Mouse (Mus musculus) midbrain, embryonic 10.5 days (tissue): ENCODE measurements around the gene Top3b. TPM values are rescaled to one million over a fixed set of nuclear protein-coding genes. Genes with fewer than 3 reads are reported as not detected.

Experiments used
- DNase-seq: peaks from one replicate; pipeline ENCODE4 v3.0.0-alpha.2; 2017; ENCODE audit warnings: low spot score
- H3K27ac ChIP-seq: fragments of 300-500 bp; sonication (generic); replicated peaks from 2 replicates; pipeline ENCODE4 v1.5.1; 2016; ENCODE audit warnings: mild to moderate bottlenecking
- H3K27me3 ChIP-seq: fragments of 300-500 bp; sonication (generic); 2 replicates; pipeline ENCODE4 v1.6.1; 2016; ENCODE audit warnings: low read depth, mild to moderate bottlenecking; ENCODE audit not compliant: poor library complexity, severe bottlenecking
- H3K36me3 ChIP-seq: fragments of 300-500 bp; sonication (generic); 2 replicates; pipeline ENCODE4 v1.6.1; 2016; ENCODE audit warnings: mild to moderate bottlenecking, moderate library complexity
- H3K4me1 ChIP-seq: fragments of 300-500 bp; sonication (generic); 2 replicates; pipeline ENCODE4 v1.6.1; 2016
- H3K4me3 ChIP-seq: fragments of 300-500 bp; sonication (generic); 2 replicates; pipeline ENCODE4 v1.5.1; 2016; ENCODE audit warnings: mild to moderate bottlenecking, moderate library complexity
- H3K9me3 ChIP-seq: fragments of 300-500 bp; sonication (generic); replicated peaks from 2 replicates; pipeline ENCODE4 v1.6.1; 2016; ENCODE audit warnings: mild to moderate bottlenecking
- WGBS: fragments of 180-500 bp; shearing (Covaris S2); methylation state at CpG from one replicate; pipeline ENCODE4 v1.1.7; 2016; 5-methylcytosine and 5-hydroxymethylcytosine counted together
- polyA plus RNA-seq: library from polyadenylated mRNA; unstranded; fragments of >200 nt; fragmentation: Nextera tagmentation; extraction: Ambion mirVana; gene quantifications from 2 replicates; pipeline ENCODE4 v1.2.1, GENCODE M21; 2016

Top3b gene
- polyA plus RNA-seq, 1 experiment from 2014 or later = 60.5 TPM

DNA sequence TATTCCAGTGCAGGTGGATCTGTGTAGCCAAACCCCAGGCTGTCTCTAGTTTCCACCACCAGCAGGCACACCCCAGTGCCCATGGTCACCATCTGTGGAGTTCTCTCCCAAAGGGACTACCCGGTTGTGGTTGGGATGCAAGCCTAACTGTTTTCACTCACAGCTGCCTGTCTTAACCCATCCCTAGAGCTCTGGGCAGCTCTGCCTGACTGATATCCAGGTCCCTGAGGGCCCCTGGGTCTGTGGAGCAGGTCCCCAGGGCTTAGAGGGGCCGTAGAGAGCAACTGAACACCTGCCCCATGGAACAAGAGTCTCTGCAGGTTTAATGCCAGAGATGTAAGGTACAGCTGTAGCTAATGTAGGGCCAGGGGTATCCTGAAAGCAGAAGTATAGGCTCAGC, 6.6 kb upstream of the Top3b start, which contains the start of gene Igll1:
Gene Igll1 (minus strand): TSS at position 8 of the 400 bp plus-strand sequence.
- Histone ChIP-seq H3K36me3 (no peaks in the 10 kb centered on the region), H3K4me1 (no peaks in the 10 kb centered on the region), H3K27ac (no peak within 1 kb of the TSS), H3K4me3 (no peak within 1 kb of the TSS), H3K27me3 (no peaks in the 10 kb centered on the region), H3K9me3 (no peaks in the 10 kb centered on the region)
- 75% methylated on average over 2 of the region's 2 CpGs for WGBS
- DNase-seq = no peak

DNA sequence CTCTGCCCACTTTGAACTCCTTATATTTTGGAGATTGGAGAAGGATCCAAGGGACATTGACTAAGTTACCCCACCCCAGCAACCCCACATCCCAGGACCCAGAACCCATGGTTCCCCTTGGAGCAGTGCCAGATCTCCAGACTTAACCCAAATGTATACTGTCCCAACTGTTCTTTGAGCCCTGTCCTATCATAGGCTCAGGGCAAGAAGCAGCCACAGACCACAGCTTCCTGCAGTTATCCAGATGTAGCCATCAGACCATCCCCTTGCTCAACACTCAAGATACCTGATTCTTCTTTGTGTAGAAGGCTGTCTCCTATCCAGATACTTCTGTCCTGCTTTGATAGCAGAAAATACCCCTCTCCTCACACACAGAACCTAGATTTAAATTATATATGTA, 5.3 kb upstream of the Top3b start:
- Histone ChIP-seq H3K36me3 (no peaks in the 10 kb centered on the region), H3K27ac (no peak overlapping the region), H3K4me3 (no peak overlapping the region), H3K27me3 (no peaks in the 10 kb centered on the region), H3K9me3 (no peaks in the 10 kb centered on the region), H3K4me1 (no peaks in the 10 kb centered on the region)
- DNase-seq = no peak

DNA sequence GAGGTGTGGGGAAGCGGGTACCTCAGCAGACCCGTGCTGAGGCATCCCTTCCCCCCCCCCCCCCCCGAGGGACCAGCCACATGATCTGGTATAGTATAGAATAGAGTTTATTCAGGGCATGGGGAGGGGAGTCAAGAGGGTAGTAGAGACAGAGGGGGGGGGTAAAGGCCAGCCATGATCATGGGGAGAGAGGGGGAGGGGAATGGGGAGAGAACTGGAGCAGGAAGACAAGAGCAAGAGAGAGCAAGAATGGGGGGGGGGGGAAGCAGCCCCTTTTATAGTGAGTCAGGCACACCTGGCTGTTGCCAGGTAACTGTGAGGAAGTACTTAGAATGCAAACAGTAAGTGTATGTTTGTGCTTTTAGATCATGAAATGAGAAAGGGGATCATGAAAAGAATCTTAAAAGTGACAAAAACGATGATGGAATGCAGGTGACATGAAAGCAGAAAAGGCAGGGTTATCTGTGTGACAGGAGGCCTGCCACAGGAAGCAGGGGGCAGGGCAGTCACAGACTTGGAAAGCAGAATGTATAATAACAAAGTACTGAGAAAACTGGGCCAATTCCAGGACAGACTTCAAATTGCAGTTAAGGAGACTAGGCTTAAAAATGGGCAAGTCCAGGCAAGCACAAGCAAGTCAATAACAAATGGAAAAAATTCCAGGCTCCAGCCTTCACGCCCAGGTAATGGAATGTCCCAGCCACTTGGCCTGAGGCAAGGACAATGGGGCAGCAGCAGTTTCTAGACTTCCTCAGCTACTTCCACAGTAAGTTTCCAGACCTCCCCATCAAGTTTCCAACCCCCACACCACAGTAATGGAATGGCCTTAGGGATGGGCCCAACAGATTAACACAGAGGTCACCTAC, 4.6 kb upstream of the Top3b start:
- H3K27me3 ChIP-seq = no peaks in the 10 kb centered on the region
- no peaks in the 10 kb centered on the region for H3K4me1 ChIP-seq
- 63% methylated on average over 5 of the region's 5 CpGs for WGBS
- no peak overlapping the region for H3K27ac ChIP-seq
- H3K9me3 ChIP-seq = no peaks in the 10 kb centered on the region
- H3K36me3 ChIP-seq = no peaks in the 10 kb centered on the region
- no peak overlapping the region for H3K4me3 ChIP-seq
- no peak for DNase-seq

DNA sequence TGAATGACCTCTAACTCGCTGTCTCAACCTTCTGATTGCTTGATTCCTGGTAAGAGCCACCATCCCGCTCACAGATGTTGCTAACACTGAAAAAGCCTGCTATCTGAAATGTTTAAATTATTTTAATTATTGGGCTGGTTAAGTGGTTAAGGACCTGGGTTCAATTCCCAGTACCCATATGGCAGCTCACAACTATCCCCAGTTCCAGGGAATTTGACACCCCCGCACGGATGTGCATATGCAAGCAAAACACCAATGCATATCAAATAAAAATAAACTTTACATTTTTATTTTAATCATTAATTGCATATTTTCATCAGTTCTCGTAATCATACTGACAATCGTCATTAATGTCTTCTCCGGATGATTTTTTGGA, 307 bp upstream of the Top3b start:
- DNase-seq = no peak
- Histone ChIP-seq H3K27ac (peak overlapping the region; percentile 89), H3K4me3 (peak overlapping the region; percentile 66), H3K27me3 (no peaks in the 10 kb centered on the region), H3K4me1 (peaks cover 11% of the 10 kb centered on the region), H3K36me3 (peaks cover 4% of the 10 kb centered on the region), H3K9me3 (no peaks in the 10 kb centered on the region)
- 39% methylated on average over 7 of the region's 7 CpGs for WGBS

DNA sequence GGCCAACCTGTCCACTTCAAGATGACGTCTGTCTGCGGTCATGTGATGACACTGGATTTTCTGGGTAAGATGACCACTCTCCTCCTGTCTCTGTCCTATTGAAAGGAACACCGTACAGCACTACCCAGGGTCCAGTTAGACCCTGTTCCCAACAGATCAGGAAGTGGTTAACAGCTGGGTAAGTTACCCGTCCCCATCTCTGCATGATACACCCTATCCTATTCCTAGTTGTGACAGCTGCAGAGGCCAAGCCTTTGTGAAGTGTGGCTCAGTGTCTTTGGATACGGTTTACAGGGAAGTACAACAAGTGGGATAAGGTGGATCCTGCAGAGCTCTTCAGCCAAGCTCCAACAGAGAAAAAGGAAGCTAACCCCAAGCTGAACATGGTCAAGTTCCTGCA, 8.5 kb downstream of the Top3b start:
- no peaks in the 10 kb centered on the region for H3K27me3 ChIP-seq
- peaks cover 90% of the 10 kb centered on the region for H3K36me3 ChIP-seq
- WGBS = 91% methylated on average over 5 of the region's 5 CpGs
- no peak overlapping the region for H3K4me3 ChIP-seq
- H3K27ac ChIP-seq = no peak overlapping the region
- peaks cover 8% of the 10 kb centered on the region for H3K9me3 ChIP-seq
- no peak for DNase-seq
- no peaks in the 10 kb centered on the region for H3K4me1 ChIP-seq

DNA sequence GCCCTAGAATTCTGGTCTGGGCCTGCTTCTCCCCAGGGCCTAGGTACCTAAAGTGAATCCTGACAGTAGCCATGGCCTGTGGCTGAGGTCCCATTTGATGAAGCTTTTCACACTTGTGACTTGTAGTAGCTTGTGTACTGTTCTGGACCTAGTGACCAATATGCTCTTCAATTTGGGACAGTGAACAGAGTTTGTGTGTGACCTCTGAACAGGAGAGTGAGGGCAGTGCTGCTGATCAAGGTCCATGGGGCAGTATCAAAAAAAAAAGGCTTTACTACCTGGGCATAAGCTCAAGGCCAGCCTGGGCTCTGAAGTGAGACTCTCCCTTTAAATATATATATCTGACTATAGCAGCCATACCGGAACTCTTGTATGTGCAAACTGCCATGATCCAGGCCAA, 17.8 kb downstream of the Top3b start:
- Histone ChIP-seq H3K9me3 (no peaks in the 10 kb centered on the region), H3K27me3 (no peaks in the 10 kb centered on the region), H3K4me1 (no peaks in the 10 kb centered on the region), H3K36me3 (peaks cover 100% of the 10 kb centered on the region), H3K4me3 (no peak overlapping the region), H3K27ac (no peak overlapping the region)
- 95% methylated on average over 1 of the region's 1 CpGs for WGBS
- DNase-seq = no peak

DNA sequence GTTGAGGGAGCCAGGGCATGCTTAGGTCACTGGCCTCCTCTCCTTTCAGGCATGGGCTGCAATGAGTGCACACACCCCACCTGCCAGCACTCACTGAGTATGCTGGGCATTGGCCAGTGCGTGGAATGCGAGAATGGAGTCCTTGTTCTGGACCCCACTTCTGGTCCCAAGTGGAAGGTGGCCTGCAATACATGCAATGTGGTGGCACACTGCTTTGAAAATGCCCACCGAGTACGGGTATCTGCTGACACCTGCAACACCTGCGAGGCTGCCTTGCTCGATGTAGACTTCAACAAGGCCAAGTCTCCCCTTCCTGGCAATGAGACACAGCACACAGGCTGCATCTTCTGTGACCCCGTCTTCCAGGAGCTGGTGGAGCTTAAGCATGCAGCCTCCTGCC, 21.8 kb downstream of the Top3b start:
- Histone ChIP-seq H3K27ac (no peak overlapping the region), H3K36me3 (peaks cover 70% of the 10 kb centered on the region), H3K4me3 (no peak overlapping the region), H3K9me3 (no peaks in the 10 kb centered on the region), H3K4me1 (peaks cover 15% of the 10 kb centered on the region), H3K27me3 (no peaks in the 10 kb centered on the region)
- 93% methylated on average over 7 of the region's 7 CpGs for WGBS
- no peak for DNase-seq

DNA sequence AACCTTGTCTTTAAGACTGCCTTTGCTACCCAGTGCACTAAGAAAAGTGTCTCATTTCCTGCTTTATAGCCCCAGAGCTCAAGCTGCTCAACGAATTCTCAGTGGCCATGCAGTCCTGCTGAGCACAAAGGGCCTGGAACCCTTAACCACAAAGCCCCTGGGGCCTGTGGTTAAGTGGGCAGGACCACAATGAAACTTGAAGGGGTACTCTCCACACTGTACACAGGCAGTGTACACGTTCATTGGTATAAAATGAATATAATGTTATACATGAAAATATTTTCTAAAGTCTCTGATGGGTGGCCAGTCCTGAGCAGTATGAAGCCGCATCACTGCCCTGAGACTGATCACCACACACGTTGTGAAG, 25.5 kb downstream of the Top3b start:
- WGBS = 25% methylated on average over 4 of the region's 4 CpGs
- H3K36me3 ChIP-seq = peaks cover 34% of the 10 kb centered on the region
- no peak for DNase-seq

DNA sequence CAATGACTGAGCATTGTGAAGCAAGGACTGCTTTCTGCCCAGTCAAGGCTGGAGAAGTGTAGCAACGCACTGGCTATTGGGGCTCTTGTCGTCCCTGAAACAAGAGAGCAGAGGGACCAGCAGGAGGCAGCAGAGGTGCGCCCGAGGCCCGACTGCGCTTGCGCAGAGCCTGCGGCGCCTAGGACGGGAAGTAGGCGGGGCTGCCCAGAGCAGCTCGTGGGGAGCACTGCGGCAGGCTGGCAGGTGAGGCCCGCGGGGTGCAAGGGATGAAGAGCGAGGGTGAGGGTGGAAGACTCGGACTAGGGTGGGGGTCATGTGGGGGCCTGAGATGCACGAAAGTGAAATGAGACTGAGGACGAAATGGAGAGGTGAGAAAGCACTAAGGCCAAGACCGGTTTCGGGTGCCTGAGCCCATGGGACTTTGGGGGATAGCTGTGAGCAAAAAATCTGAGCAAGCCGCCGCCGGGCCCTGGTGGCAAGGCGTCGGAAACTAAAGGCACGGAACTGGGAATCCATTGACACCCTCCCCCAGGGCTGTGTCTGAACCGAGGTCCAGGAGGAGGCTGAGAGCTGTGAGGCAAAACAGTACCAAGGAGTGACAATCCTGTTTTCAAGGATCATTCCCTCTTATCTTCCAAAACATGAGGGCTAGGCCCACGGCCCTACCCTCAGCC, 26.0 kb downstream of the Top3b start, which contains the start of gene Ppm1f:
Gene Ppm1f (plus strand): TSS at position 88 of the 674 bp plus-strand sequence.
- peaks cover 29% of the 10 kb centered on the region for H3K36me3 ChIP-seq
- peak; percentile 94 for DNase-seq
- 1% methylated on average over 29 of the region's 29 CpGs for WGBS
- H3K4me3 ChIP-seq = peak within 1 kb of the TSS; percentile 74
- H3K27ac ChIP-seq = peak within 1 kb of the TSS; percentile 85
- H3K9me3 ChIP-seq = no peaks in the 10 kb centered on the region
- no peaks in the 10 kb centered on the region for H3K27me3 ChIP-seq
- H3K4me1 ChIP-seq = peaks cover 21% of the 10 kb centered on the region

More for the DNA sequence above, 25.5 kb downstream of the Top3b start:
- H3K27ac ChIP-seq = peak overlapping the region; percentile 85
- no peaks in the 10 kb centered on the region for H3K27me3 ChIP-seq
- peaks cover 21% of the 10 kb centered on the region for H3K4me1 ChIP-seq
- H3K9me3 ChIP-seq = no peaks in the 10 kb centered on the region
- H3K4me3 ChIP-seq = peak overlapping the region; percentile 74

DNA sequence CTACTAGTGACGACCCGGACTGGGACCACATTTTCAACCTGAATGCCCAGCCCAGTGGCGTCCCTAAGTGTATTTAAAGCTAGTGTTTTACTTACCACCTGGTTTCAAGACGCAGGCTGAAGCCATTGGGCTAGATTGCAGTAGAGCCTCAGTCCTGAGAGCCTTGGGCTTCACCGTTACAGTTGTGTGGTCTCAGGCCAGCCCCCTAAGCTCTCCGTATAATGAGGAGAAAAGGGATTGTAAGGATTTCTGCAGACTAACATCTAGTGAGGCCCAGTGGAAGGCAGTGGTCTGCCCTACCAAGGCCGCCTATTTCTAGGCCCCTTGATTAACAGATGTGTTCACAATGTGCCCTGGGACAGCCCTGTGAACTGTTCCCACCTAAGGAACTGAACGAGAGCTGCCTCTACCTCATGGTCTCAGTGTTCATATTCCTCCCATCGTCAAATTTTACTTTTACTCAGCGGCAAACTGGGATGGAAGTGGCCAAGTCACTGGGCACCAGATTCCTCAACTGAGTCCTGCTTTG, 26.6 kb downstream of the Top3b start:
- H3K4me1 ChIP-seq = peaks cover 21% of the 10 kb centered on the region
- no peak for DNase-seq
- peak overlapping the region; percentile 85 for H3K27ac ChIP-seq
- 31% methylated on average over 10 of the region's 10 CpGs for WGBS
- H3K4me3 ChIP-seq = peak overlapping the region; percentile 74
- no peaks in the 10 kb centered on the region for H3K9me3 ChIP-seq
- no peaks in the 10 kb centered on the region for H3K27me3 ChIP-seq
- H3K36me3 ChIP-seq = peaks cover 23% of the 10 kb centered on the region

DNA sequence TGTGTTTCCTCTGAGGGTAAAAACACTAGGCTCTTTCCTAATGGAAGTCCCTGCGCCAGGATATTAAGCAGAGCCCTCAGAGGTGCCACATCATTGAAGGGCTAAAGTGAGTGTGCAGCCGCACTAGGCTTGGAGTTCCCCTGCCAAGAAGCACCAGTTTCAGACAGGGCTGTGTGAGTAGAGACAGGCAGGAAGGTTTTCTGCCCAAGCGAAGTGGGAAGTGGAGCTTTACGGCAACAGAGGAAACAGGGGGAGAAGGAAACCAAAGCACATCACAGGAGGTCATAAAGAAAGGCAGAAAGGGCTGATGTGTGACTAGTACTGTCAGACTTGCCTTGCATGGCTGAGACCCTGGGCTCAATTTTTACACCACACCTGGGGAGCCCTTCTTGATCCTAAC, 31.8 kb downstream of the Top3b start:
- Histone ChIP-seq H3K27me3 (no peaks in the 10 kb centered on the region), H3K9me3 (no peaks in the 10 kb centered on the region), H3K4me3 (no peak overlapping the region), H3K27ac (no peak overlapping the region; the same call in 1 of the 2 replicates), H3K36me3 (peaks cover 45% of the 10 kb centered on the region), H3K4me1 (peaks cover 7% of the 10 kb centered on the region)
- 84% methylated on average over 4 of the region's 4 CpGs for WGBS
- no peak for DNase-seq

DNA sequence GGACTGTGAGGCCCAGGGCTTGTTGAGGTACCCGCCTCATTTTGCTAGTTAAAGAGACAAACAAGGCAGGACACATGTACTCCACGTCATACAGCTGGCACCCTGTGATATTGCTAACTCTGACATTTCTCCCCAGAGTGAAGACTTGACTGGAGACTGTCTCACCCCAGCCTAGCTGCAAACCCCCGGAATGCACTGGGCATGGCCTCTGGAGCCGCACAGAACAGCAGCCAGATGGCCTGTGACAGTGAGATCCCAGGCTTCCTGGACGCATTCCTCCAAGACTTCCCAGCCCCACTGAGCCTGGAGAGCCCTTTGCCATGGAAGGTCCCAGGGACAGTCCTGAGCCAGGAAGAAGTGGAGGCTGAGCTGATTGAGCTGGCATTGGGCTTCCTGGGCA, 32.7 kb downstream of the Top3b start:
- Histone ChIP-seq H3K9me3 (no peaks in the 10 kb centered on the region), H3K36me3 (peaks cover 50% of the 10 kb centered on the region), H3K27me3 (no peaks in the 10 kb centered on the region), H3K27ac (no peak overlapping the region), H3K4me1 (no peaks in the 10 kb centered on the region), H3K4me3 (no peak overlapping the region)
- WGBS = 91% methylated on average over 5 of the region's 5 CpGs
- DNase-seq = no peak

DNA sequence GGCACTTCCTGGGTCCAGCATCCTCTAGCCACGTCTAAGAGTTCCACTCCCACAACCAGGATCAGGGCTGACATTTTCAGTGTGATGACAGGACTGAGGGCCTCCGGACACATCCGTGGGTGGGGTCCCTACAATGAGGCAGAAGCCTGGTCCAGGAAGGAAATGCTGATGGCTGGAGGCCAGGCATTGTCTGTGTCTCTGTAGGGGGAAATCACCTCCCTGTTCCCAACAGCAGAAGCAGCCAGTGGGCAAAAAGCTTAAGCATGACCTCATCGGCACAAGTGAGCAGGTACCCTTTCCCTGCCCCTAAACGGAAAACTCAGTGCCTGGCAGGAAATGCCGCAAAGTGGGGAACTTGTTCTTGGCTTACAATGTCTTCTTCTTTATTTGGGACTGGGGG, 37.3 kb downstream of the Top3b start:
- DNase-seq = no peak
- WGBS = 79% methylated on average over 6 of the region's 6 CpGs
- no peaks in the 10 kb centered on the region for H3K9me3 ChIP-seq
- peaks cover 87% of the 10 kb centered on the region for H3K36me3 ChIP-seq
- no peaks in the 10 kb centered on the region for H3K27me3 ChIP-seq
- H3K4me3 ChIP-seq = no peak overlapping the region
- H3K4me1 ChIP-seq = peaks cover 10% of the 10 kb centered on the region
- no peak overlapping the region for H3K27ac ChIP-seq
